In genomic region chr6:115743569-115743968, GRCm38 (mm10) we compare ENCODE assay signal across 9 mouse cellular contexts. TPM values are rescaled to one million over a fixed set of nuclear protein-coding genes. Genes with fewer than 3 reads are reported as not detected.
DNase-seq lines count a peak whose midpoint lies in the region; ATAC-seq and TF ChIP-seq lines count a peak whose summit lies in the region.
"Had no signal": no experiment of that assay in that cellular context is flagged by ENCODE, and none has a peak within 500 bp of the region (broad histone marks: within the 10 kb centered on the region; RNA-seq: fewer than 3 reads in every experiment).

No protein-coding gene starts in this region.

- H3K4me3 ChIP-seq in heart, embryonic 16.5 days (ENCODE audit: low read length) = no peak overlapping the region
- no peak overlapping the region for H3K4me3 ChIP-seq in ES-Bruce4 (ENCODE audit: low read depth, low read length)
- H3K4me3 ChIP-seq in embryonic facial prominence, embryonic 14.5 days (ENCODE audit: low read depth, low read length) = no peak overlapping the region
- no peak overlapping the region for H3K4me3 ChIP-seq in hindbrain, embryonic 10.5 days
- H3K4me3 ChIP-seq: layer of hippocampus, adult 2 months had no signal

- 0 out of 2 replicates have a peak, but pooled peaks have one; percentile 41 for ATAC-seq in heart, embryonic 16.5 days (replicated peaks; ENCODE audit: extremely low read depth, insufficient read depth, low FRiP score)
- 0 out of 2 replicates have a peak, but pooled peaks have one; percentile 41 for ATAC-seq in embryonic facial prominence, embryonic 14.5 days (ENCODE audit: low read depth)
- ATAC-seq in inflammation-experienced regulatory T-cells, adult 6 months = no peak

- H3K27ac ChIP-seq in heart, embryonic 16.5 days (ENCODE audit: low read length) = no peak overlapping the region
- H3K27ac ChIP-seq in ES-Bruce4 (ENCODE audit: insufficient read depth, low read length) = no peak overlapping the region
- no peak overlapping the region for H3K27ac ChIP-seq in embryonic facial prominence, embryonic 14.5 days (replicated peaks; ENCODE audit: low read depth, low read length)
- no peak overlapping the region for H3K27ac ChIP-seq in hindbrain, embryonic 10.5 days
- H3K27ac ChIP-seq: layer of hippocampus, adult 2 months had no signal

- no peaks in the 10 kb centered on the region for H3K9me3 ChIP-seq in heart, embryonic 16.5 days (replicated peaks; ENCODE audit: control insufficient read depth, low read length)
- no peaks in the 10 kb centered on the region for H3K9me3 ChIP-seq in ES-Bruce4 (replicated peaks; ENCODE audit: control insufficient read depth, insufficient read depth, low read length, poor library complexity, severe bottlenecking)
- H3K9me3 ChIP-seq in embryonic facial prominence, embryonic 14.5 days (ENCODE audit: control insufficient read depth, low read length) = no peaks in the 10 kb centered on the region
- no peaks in the 10 kb centered on the region for H3K9me3 ChIP-seq in hindbrain, embryonic 10.5 days

- 0 out of 2 replicates have a peak, but pooled peaks have one; percentile 12 for TF ChIP-seq EP300 in ES-Bruce4 (IDR thresholded peaks at IDR 0.05; ENCODE audit: insufficient read depth, low read depth, low read length)

- DNase-seq in heart, adult 8-10 months (ENCODE audit: low spot score) = no peak
- no peak for DNase-seq in embryonic facial prominence, embryonic 14.5 days (ENCODE audit: low spot score)
- DNase-seq in lung, postnatal 25 days (ENCODE audit: low spot score) = peak; percentile 29
- no peak for DNase-seq in left cerebral cortex, adult 11 months (ENCODE audit: low spot score)
- DNase-seq in hindbrain, embryonic 10.5 days (ENCODE audit: low spot score) = no peak

- H3K36me3 ChIP-seq in heart, embryonic 16.5 days (ENCODE audit: control insufficient read depth, insufficient read depth) = no peaks in the 10 kb centered on the region
- H3K36me3 ChIP-seq in ES-Bruce4 (ENCODE audit: control insufficient read depth, insufficient read depth, low read length, poor library complexity, severe bottlenecking) = no peaks in the 10 kb centered on the region
- no peaks in the 10 kb centered on the region for H3K36me3 ChIP-seq in embryonic facial prominence, embryonic 14.5 days (ENCODE audit: control insufficient read depth, insufficient read depth, low read length)
- no peaks in the 10 kb centered on the region for H3K36me3 ChIP-seq in hindbrain, embryonic 10.5 days

- H3K9ac ChIP-seq in heart, embryonic 16.5 days (ENCODE audit: low read length) = no peak overlapping the region
- no peak overlapping the region for H3K9ac ChIP-seq in ES-Bruce4 (ENCODE audit: low read depth, poor library complexity, severe bottlenecking)
- H3K9ac ChIP-seq in embryonic facial prominence, embryonic 14.5 days (ENCODE audit: low read depth, low read length) = no peak overlapping the region

- WGBS in heart, embryonic 16.5 days = 6% methylated on average over 1 of the region's 1 CpGs
- 0% methylated on average over 1 of the region's 1 CpGs for WGBS in embryonic facial prominence, embryonic 14.5 days
- WGBS in hindbrain, embryonic 10.5 days = 12% methylated on average over 1 of the region's 1 CpGs

- no peak overlapping the region for H3K4me2 ChIP-seq in heart, embryonic 16.5 days (ENCODE audit: low read depth, low read length)
- no peak overlapping the region for H3K4me2 ChIP-seq in embryonic facial prominence, embryonic 14.5 days (ENCODE audit: low read depth, low read length)

- peak; percentile 66 for TF ChIP-seq POLR2A in ES-Bruce4 (IDR thresholded peaks at IDR 0.05; ENCODE audit: insufficient read depth, low read length)

- no peaks in the 10 kb centered on the region for H3K27me3 ChIP-seq in heart, embryonic 16.5 days (ENCODE audit: control insufficient read depth, insufficient read depth, low read length)
- H3K27me3 ChIP-seq in ES-Bruce4 (ENCODE audit: control insufficient read depth, insufficient read depth, low read length, poor library complexity, severe bottlenecking) = no peaks in the 10 kb centered on the region
- no peaks in the 10 kb centered on the region for H3K27me3 ChIP-seq in embryonic facial prominence, embryonic 14.5 days (replicated peaks; ENCODE audit: control insufficient read depth, insufficient read depth, low read length)
- H3K27me3 ChIP-seq in hindbrain, embryonic 10.5 days (ENCODE audit: insufficient read depth, poor library complexity, severe bottlenecking) = no peaks in the 10 kb centered on the region

- no peak for TF ChIP-seq CTCF in ES-Bruce4 (IDR thresholded peaks at IDR 0.05; ENCODE audit: low read depth, low read length)

- no peaks in the 10 kb centered on the region for H3K4me1 ChIP-seq in heart, embryonic 16.5 days (ENCODE audit: control insufficient read depth, insufficient read depth, low read length)
- peaks cover 9% of the 10 kb centered on the region for H3K4me1 ChIP-seq in ES-Bruce4 (ENCODE audit: control insufficient read depth, insufficient read depth, low read length)
- no peaks in the 10 kb centered on the region for H3K4me1 ChIP-seq in embryonic facial prominence, embryonic 14.5 days (ENCODE audit: control insufficient read depth, insufficient read depth, low read length)
- peaks cover 18% of the 10 kb centered on the region for H3K4me1 ChIP-seq in hindbrain, embryonic 10.5 days (replicated peaks)

RNA-seq across cellular contexts. Expression of gene Tmem40, which starts 18.6 kb away (rescaled TPM):
- polyA plus RNA-seq in heart, embryonic 16.5 days (2015; fragmentation: Nextera tagmentation; extraction: Ambion mirVana) = 1.1 and 1.3 TPM in 2 replicates
- total RNA-seq in heart, adult 8-10 months (2022) = 1 to 10 TPM in 1 of 4 experiments, under 1 TPM in 3; 0.41 to 1.0 (median 0.60) TPM
- 12.9 and 16.9 TPM in 2 replicates for polyA plus RNA-seq in ES-Bruce4 (2011; ENCODE audit: insufficient read depth, insufficient read length, low read depth, missing spikeins)
- 7.5 and 7.8 TPM in 2 replicates for polyA plus RNA-seq in embryonic facial prominence, embryonic 14.5 days (2014; fragmentation: Nextera tagmentation; extraction: Ambion mirVana)
- not detected for polyA plus RNA-seq in inflammation-experienced regulatory T-cells, adult 6 months (2017; shearing (Covaris generic))
- polyA plus RNA-seq in hindbrain, embryonic 10.5 days (2016; fragmentation: Nextera tagmentation; extraction: Ambion mirVana) = 2.2 and 3.2 TPM in 2 replicates

RNA-seq across cellular contexts. Expression of gene Cand2, which starts 30.8 kb away (rescaled TPM):
- 42.0 and 49.8 TPM in 2 replicates for polyA plus RNA-seq in heart, embryonic 16.5 days (2015; fragmentation: Nextera tagmentation; extraction: Ambion mirVana)
- total RNA-seq in heart, adult 8-10 months (2022) = 10 to 100 TPM; 77.2 to 97.7 (median 87.6) TPM
- polyA plus RNA-seq in ES-Bruce4 (2011; ENCODE audit: insufficient read depth, insufficient read length, low read depth, missing spikeins) = 12.8 and 13.9 TPM in 2 replicates
- 36.9 and 42.6 TPM in 2 replicates for polyA plus RNA-seq in embryonic facial prominence, embryonic 14.5 days (2014; fragmentation: Nextera tagmentation; extraction: Ambion mirVana)
- 1 to 10 TPM; 2.3 to 4.8 (median 3.7) TPM for polyA plus RNA-seq in inflammation-experienced regulatory T-cells, adult 6 months (2017; shearing (Covaris generic))
- 51.1 and 53.9 TPM in 2 replicates for polyA plus RNA-seq in hindbrain, embryonic 10.5 days (2016; fragmentation: Nextera tagmentation; extraction: Ambion mirVana)
